Mouse (Mus musculus) ovary, adult 18-20 months (tissue): ENCODE results near the gene Mapk8ip1.
"Not testable (repeated sequence)": the region's sequence is repeated elsewhere in the genome, so short reads cannot be mapped to it uniquely, and the experiment has no call there.

Experiments used
- DNase-seq: peaks from one replicate; pipeline ENCODE4 v3.0.0; 2022; ENCODE audit warnings: low spot score, mixed read lengths

Gene Mapk8ip1

DNA sequence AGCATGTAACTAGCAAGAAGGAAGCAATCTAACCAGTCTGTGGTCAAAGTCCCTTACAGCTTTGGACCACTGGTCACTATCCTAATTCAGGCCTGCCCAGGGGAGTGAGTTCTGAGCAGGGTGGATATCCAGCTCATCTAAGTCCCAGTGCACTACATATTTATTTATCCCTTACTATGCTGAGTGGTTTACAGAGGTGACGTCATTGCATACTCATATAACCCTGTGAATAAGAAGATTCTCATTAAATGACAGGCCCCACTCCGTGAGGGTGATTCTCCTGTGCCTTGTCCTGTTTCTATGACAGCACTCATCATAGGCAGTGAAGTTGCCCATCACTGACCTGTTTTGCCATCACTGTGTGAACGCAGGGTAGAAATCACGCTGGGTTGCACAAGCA, 24.3 kb upstream of the Mapk8ip1 start:
- no peak for DNase-seq

DNA sequence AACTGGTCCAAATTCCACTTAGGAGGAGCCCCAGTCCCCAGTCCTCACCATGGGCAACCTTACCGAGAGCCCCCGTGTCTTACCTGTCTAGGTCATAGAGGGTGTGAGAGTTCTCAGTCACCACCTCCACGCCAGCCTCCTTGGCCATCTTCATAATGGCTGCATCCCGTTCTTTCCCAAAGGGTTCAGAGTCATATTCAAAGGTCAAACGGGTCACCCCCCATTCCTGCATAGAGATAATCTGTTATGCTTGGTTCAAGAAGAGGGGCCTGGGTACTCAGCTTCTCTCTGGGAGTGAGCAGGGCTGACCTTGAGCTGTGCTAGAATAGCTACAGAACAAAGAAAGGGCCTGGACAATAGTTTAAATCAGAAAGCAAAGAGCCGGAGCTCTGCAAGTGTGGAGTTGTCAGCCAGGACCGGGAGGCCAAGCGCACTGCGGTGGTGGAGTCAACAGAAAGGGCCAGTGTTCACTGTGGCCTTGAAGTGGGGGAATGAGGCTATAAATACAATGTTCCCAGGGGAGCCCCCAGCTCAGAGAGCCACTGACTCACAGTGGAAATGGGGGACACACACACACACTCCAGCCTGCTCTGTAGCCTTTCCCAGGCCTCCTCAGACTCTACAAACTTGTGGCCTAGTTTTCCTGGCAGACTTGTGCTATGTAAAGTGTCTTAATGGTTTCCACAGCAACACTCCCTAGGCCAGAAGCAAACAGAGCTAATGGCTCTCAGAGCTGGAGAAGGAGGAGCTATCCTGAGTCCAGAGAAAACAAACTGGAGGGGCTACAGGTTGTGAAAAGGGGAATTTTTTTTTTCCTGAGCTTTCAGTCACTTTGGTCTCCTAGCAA, 23.6 kb upstream of the Mapk8ip1 start:
- DNase-seq = peak; percentile 57

DNA sequence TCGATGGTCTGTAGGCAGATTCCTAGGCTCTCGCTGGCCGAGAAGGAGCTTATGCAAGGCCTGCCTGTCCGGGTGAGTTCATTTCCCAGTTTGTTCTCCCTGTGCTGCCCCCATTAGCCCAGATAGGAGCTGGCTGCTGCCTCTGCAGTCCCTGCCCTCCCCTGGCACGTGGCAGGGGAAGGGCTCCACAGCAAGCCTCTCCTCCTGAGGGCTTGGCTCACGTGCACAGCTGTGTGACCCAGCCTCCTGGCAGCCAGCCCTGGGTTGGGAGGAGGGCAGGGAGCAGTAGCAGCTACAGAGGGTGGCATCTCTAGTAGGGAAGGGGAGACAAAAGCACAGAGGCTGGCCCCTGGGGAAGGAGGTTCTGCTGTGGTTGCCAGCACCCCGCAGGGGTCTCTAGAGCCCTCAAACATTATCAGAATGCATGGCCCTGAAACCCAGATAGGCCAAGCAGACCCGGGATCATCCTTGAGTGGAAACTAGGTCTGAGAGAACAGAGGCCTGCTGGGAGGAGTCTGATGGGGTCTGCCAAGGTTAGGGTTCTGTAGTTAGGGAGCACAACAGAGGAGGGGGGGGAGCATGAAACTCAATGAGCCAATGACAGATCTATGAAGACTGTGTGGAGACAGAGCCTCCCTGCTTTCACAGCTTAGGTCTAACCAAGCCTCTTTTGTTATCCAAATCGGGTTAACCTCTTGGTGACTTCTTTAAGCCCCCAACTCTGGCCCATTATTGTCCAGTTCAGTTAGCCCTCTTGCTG, 22.8 kb upstream of the Mapk8ip1 start:
- peak; percentile 93 for DNase-seq

DNA sequence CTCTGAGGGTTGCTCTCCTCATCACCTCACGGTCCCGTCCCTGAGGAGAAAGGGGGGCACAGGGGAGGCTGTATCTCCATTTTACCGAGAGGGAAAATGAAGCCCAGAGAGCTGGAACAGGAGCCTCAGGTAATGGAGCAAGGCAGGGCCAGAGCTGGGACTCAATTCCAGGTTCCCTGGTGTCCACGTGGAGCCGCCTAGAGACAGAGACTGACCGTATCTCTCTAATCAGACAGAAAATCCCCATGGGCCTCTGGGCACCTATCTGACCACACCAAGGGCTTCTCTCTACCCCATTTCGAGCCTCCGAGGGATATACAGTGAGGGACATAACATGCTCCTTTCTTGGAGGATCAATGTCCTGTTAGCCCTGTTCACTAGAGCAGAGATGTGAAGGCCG, 22.1 kb upstream of the Mapk8ip1 start:
- DNase-seq = no peak

DNA sequence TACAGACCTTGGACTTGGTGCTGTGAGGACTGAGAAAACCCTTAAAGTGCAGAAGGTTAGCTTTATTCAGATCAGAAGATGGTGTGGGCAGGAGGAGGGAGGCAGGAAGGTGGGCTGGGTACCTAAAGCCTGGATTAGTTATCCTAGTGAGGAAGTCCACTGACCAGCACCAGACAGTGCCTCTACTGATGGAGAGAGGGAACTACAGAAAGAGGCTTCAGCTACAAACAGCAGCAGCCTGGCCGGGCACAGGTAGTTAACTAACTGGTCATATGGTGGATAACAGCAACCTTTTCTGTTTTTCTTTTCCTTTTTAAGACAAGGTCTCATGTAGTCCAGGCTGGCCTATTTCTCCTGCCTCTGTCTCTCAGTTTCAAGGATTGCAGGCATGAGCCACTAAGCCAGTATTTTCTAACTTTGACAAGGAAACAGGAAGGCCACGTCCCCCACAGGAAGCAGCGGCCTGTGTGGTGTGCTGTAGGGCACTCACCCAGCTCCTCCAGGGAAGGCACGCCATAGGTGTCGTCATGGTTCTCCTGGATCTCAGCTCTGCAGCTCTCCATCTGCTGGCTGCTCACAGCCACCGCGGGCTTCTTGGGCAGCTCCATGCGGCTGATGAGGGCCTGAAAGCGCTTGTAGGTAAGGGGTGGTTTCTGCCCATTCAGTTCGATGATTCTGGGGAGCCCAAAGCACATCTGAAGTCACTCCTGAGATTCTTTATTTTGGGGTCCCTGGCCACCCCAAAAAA, 21.5 kb upstream of the Mapk8ip1 start:
- DNase-seq = no peak

DNA sequence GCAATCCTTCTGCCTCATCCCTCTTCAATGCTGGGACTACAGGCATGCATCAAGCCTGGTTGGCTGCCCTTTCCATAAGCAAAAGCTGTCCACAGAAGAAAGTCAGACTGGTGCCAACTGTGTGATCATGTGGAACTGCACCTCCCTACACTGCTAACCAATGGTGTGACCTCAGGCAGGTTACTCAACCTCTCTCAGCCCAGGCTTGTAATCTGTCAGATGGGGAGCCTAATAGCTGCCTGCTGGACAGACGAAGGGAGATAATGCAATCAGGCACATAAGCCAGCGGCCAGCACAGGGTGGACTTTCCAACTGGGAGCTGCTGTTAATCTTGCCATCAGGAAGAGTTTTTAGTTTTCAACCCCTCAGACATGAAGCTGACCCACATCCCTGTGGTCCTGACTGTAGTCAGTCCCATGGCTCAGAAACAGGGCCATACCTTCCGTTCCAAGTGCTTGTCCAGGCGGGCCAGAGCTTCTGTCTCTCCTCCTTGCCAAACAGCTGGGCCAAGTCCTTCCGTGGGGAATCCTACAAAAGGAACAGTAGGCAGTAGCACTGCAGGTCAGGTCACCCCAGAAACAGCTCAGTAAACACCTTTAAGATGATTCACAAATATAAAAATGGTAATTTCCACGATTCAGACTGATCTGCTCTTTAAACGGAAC, 20.8 kb upstream of the Mapk8ip1 start:
- no peak for DNase-seq

DNA sequence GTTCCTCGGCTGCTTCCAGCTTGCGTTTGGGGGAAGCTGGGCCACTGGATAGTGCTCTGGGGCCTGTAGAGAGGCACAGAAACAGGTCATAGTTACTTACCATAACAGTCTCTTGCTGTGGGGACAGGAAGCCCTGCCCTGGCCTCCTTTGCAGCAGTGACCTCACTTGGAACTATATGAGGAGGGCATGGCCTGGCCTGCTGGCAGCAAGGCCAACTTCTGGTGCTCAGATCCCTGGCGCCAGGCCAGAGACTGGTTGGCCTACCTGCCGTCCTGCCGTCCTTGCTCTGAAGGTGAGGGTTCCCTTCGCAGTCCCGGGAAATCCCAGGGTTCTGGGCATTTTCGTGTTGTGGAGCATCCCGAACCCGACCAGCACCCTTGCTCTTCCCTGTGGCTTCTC, 10.6 kb upstream of the Mapk8ip1 start:
- DNase-seq = no peak

DNA sequence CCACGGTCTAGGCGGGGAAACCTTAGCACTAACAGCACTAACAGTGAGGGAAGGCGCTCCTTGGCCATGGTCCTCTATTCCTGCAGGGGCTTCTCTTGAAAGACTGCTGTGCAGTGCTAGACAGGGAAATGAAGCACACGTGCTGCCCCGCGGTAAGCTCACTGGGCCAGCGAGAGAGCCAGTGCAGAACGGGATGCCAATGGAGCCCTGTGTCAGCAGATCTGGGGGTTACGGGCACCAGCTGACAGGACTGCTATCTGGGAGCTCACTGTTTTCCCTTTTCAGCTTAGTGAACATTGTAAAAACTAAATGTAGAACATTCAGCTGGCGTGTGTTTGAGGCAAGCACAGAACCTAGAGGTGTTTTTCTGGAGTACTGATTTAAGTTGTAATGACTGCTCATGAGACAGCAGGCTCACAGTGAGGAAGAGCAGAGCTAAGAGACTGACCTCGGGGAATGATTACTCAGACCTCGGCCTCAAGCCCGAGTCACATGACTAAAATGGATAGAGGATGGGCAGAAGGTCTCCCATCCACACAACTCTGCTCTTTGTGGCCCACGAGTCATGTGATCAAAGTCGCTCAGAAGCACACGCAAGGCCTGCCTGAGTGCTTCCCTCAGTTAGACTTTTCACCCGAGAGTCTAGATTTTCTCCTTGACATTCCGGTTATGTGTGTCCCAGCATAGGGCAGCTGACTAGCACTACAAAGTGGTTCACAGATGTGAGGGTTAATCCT, 7.4 kb upstream of the Mapk8ip1 start:
- no peak for DNase-seq

DNA sequence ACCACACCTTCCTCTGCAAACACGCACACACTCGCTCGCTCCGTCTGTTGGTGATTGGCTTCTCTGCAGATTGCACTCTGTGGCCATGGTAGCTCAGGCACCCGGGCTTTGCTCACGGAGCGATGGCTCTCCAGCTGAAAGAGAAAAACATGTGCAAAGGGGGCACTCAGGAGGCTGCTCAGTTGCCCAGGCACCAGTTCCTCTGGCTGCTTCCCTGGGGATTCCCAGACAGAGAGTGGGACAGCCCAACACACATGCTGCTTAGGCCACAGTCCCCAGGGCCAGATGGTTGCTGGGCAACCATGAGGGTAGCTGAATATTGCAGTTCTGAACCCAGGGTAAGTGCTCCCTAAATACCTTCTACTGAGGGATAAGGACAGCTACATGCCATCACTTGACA, 4.6 kb upstream of the Mapk8ip1 start:
- DNase-seq = no peak

DNA sequence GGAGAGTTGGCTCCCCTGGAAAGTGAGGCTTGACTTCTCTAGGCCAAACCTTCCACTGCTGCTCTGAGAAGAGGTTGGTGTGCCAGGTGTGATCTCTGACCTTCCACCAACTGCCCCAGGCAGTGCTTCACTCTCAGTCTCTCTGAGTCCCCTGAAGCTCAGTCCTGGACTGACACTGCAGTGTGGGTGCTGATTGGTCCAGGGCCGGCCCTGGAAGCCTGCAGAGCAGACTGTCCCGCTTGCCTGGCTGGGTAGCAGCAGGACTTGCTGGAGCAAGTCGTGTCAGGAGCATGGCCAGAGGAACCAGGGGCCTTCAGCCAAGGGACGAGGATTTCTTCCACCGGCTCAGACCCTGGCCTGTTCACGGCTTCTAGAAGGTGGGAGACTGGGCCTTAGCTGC, 3.7 kb upstream of the Mapk8ip1 start:
- no peak for DNase-seq

DNA sequence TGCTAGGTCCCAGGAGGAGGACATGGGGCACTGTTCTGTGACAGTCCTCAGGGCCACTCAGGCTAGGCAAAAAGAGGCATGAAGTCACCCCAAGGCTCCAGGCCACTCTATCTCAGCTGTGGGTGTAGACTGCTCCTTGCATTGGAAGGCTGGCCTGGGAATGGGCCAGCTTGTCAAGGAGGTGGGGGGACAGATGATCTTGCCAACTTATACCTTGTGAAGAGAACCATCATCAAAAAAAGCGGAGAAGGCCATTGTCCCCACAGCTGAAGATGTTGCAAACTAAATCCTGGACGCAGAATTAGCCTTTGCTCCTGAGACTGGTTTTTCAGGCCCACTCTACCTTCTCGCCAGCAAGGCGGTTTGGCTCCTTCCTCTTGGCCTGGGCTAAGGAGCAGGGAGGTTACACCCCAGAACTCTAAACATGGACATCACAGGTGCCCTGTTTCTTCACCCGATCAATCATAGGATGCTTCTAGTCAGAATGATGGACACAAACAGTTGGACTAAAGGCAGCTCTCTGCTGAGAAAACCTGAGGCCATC, 2.8 kb upstream of the Mapk8ip1 start:
- DNase-seq = no peak

DNA sequence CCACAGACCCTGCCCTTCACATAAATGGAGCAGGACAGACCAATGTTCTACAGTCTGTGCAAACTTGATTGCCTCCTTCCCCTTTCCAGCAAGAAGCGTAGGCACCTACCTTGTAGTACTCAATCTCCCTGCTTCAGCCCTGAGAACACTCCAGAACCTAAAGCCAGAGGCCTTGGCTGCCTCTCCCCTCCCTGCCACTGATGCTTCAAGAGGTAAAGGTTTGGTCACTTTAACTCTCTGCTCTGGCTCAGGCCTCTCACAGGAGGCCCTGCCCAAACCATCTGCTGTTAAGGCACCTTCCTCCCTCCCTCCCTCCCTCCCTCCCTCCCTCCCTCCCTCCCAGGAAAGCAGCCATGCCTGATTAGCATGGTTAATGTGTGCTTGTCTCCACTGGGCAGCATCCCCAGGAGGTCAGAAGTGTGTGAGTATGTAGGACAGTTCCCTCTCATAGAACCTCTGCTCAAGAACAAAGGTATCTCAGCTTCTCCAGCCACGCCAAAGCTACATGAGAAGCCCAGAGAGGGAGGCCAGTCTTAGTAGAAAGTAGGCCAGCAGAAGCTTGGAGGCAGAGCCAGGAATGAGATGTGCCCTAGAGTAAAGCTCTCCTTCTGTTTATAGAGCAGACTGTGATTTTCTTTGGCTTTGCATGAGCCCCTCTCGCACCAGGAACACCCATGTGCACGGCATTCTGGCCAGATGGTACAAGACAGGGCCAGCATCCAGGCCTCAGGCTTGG, 1.7 kb upstream of the Mapk8ip1 start:
- no peak for DNase-seq

DNA sequence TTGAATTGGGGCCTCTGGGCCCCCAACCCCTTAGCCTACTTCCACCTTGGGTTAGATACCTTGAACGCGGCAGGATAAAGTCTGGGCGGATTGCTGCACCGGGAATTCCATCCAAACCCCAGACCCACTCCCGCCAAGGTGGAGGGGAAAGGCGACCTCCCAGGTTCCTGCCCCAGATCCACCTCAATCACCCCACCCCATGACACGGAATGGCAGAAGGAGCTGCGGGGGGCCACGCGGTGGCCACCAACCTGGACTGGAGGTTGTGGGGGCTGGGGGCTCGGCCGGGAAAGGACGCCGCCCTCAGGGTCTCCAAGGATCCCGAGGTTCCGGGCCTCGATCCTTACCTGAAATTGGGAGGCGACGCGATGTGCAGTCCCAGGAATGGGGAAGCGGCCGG, 381 bp downstream of the Mapk8ip1 start:
- no peak for DNase-seq

DNA sequence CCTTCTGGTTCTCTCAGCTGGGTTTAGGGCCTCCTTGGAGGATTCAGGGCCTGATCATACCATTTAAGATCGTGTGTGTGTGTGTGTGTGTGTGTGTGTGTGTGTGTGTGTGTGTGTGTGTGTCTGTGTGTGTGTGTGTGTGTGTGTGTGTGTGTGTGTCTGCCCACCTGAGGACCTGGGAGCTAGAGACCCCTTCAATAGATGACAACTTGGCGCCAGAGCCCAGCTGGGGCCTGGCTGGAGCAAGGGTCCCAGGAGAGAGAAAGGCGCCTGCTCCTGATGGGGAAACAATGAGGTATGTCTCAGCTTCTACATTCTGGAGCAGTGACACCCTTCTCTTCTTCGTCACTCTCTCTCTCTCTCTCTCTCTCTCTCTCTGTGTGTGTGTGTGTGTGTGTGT, 1.2 kb downstream of the Mapk8ip1 start:
- not testable (repeated sequence) for DNase-seq

DNA sequence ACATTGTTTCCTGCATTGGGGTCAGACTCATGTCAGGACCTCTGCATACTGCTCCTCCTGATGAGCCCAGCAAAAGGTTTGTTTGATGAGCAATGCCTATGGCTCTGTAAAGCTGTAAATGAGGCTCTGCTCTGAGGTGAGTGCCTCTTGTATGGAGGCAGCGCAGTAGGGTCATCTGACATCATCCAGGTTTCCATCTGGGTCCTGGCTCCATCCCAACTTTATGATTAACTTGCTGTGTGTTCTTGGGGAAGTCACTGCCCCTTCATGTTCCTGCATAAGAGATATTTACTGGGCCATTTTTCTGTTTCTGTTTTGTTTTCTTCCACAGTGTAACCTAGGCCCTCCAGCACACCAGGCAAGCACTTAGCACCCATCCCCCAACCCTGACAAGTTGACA, 3.6 kb downstream of the Mapk8ip1 start:
- no peak for DNase-seq

DNA sequence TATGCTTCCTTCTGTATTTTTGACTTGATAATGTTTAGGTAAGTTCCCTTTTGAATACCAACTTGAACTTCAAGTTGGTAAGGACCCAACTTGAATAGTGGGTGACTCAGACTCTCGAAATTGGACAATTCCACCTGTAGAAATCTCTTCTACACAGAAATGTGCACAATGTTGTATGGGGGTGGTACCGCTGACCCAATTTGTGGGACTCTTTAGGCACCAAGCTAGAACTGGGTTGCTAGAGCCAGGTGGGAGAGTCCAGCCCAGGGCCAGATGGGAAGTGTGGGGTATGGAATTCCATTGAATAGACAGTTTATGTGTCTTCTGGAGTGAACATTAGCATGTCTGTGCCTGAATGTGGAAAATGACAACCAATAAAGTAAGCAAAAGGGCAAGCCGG, 5.5 kb downstream of the Mapk8ip1 start:
- DNase-seq = no peak

DNA sequence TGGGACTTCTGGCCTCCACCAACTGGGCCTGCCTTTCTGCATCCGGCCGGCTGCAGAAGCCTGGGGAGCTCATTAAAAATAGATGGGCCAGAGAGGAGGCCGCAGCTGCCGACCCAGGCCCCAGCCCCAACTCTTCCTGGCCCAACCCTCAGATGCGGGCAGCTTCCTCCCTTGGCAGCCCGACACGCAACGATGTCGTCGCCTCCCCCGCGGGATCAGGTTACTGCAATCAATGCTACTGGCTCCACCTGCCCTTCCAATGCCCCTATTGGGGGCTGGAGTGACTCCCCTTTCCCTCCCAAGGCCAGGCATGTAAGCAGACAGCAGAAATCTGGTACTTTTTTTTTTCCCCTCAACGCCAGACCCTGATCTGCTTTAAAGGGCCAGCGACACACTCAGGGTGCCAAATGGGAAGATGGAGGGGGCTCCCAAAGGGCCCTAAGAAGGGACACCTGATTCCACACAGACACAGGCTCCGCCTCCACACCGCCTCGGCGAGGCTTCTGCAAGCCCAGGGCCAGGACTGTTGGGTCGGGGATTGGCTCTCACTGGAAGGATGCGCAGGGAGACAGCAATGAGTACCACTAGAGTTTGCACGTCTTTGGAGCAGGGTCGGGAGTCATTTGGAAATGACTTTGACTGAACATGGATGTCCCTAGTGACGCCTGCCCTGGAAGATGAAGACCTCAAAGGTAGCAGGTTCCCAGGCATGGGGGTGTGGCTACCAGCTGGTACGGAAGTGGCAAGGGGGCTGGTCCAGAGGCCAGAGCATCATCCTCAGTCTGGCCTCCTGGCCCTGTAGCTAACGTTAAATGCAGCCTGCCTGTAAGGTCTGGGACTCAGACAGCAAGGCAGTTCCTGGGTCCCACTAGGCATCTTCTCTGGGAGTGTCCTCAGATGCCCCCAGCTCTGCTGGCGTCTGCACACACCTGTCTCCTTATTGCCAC, 8.5 kb downstream of the Mapk8ip1 start:
- no peak for DNase-seq

DNA sequence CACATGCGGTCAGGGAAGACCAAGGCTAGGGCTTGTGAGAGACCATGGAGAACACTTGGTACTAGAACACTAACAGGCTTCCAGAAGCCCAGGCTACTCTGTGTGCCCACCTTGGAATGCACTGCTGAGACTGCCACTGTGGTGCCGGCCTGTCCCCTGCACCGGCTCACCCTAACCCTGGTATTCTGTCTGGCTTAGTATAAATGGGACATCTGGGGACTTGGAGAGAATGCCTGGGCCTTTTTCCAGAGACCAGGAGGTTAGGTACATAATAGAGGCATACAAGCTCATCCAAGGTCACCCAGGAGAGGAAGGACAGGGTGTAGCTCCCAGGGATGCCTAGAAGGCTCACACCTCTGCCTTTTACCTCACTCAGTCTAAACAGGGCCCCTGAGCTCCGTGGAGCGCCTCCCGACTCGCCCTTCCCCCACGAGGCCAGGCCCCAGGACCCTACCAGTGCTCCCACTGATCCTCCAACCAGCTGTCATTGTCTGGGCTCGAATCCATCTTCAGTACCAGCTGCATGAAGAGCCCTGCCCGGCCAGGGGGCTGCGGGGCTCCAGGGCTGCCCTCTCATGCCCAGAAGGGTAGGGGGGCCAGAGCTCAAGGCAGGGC, 9.3 kb downstream of the Mapk8ip1 start:
- DNase-seq = no peak

DNA sequence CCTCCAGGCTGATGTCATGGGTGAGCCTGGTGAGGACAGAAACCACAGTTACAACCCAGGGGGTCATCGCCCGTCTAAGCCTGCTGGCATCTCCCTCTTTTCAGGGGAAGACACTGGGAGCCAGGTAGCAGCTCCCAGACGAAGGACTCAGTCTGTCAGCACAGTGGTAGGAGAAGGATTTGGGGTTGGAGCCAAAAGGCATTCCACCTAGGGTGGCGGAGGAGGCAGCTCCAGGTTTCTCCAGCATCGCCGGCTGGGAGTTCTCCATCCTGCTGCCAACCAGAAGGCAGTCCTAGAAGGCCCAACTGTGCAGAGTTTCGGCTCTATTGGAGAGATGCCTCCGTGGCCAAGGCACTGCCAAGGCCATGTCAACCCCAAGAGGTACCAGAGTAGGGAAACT, 9.9 kb downstream of the Mapk8ip1 start:
- DNase-seq = no peak
